Mouse (Mus musculus): Measurements from ENCODE around the gene Wipi2. TPM values are rescaled to one million over a fixed set of nuclear protein-coding genes. Genes with fewer than 3 reads are reported as not detected.

Gene Wipi2
- 31.6 and 35.3 TPM in 2 replicates for polyA plus RNA-seq (2015; fragmentation: Nextera tagmentation; extraction: Ambion mirVana)

GRCm38 (mm10) chr5:142627398-142627797 lies at the start of gene Wipi2:
Wipi2 (plus strand) TSS chr5:142627698.

GRCm38 (mm10) chr5:142608259-142608988 lies 19.1 kb upstream of the Wipi2 start, which contains the start of gene Mmd2:
Mmd2 (minus strand) TSS chr5:142608800.

GRCm38 (mm10) chr5:142692248-142692647 lies 64.8 kb downstream of the Wipi2 start, which contains the start of gene Slc29a4:
Slc29a4 (plus strand) TSS chr5:142692512.

Other genes starting within 250 kb of the Wipi2 start
- gene Foxk1, start 226.2 kb upstream of the Wipi2 start, polyA plus RNA-seq (2015; fragmentation: Nextera tagmentation; extraction: Ambion mirVana), result 3.4 and 3.5 TPM in 2 replicates
- gene Ap5z1, start 163.8 kb upstream of the Wipi2 start, polyA plus RNA-seq (2015; fragmentation: Nextera tagmentation; extraction: Ambion mirVana), result 6.0 and 6.4 TPM in 2 replicates
- gene Papolb, start 97.6 kb upstream of the Wipi2 start, polyA plus RNA-seq (2015; fragmentation: Nextera tagmentation; extraction: Ambion mirVana), result not detected in 2 replicates
- 0.41 and 0.50 TPM in 2 replicates for gene Radil, start 76.6 kb upstream of the Wipi2 start, polyA plus RNA-seq (2015; fragmentation: Nextera tagmentation; extraction: Ambion mirVana)
- 0.11 TPM in 1 of 2 replicates, not detected in the other for gene Mmd2, start 18.9 kb upstream of the Wipi2 start, polyA plus RNA-seq (2015; fragmentation: Nextera tagmentation; extraction: Ambion mirVana)
- 1.1 and 1.6 TPM in 2 replicates for gene Slc29a4, start 64.8 kb downstream of the Wipi2 start, polyA plus RNA-seq (2015; fragmentation: Nextera tagmentation; extraction: Ambion mirVana)
- gene Tnrc18, start 190.0 kb downstream of the Wipi2 start, polyA plus RNA-seq (2015; fragmentation: Nextera tagmentation; extraction: Ambion mirVana), result 10.2 and 13.0 TPM in 2 replicates